Mouse (Mus musculus) hindbrain, embryonic 11.5 days (tissue): ENCODE data around the gene Orc5. TPM values are rescaled to one million over a fixed set of nuclear protein-coding genes. Genes with fewer than 3 reads are reported as not detected.
"Not testable (repeated sequence)": the region's sequence is repeated elsewhere in the genome, so short reads cannot be mapped to it uniquely, and the experiment has no call there.

ENCODE experiments used
- ATAC-seq: fragments of 200-750 bp; cut with Nextera tagmentation; 2 replicates; pipeline ENCODE4 v1.8.0; 2017; ENCODE audit warnings: mild to moderate bottlenecking, moderate TSS enrichment, moderate library complexity; ENCODE audit not compliant: low FRiP score
- DNase-seq: peaks from one replicate; pipeline ENCODE4 v3.0.0-alpha.2; 2015; ENCODE audit warnings: low spot score
- H3K27ac ChIP-seq: fragments of 300-500 bp; sonication (generic); 2 replicates; pipeline ENCODE4 v1.5.1; 2014; ENCODE audit warnings: mild to moderate bottlenecking, low read depth, low read length
- H3K27me3 ChIP-seq: fragments of 300-500 bp; sonication (generic); 2 replicates; pipeline ENCODE4 v1.6.1; 2014; ENCODE audit warnings: mild to moderate bottlenecking, low read length, moderate library complexity, mixed read lengths; ENCODE audit not compliant: control insufficient read depth, insufficient read depth
- H3K36me3 ChIP-seq: fragments of 300-500 bp; sonication (generic); 2 replicates; pipeline ENCODE4 v1.6.1; 2014; ENCODE audit warnings: mild to moderate bottlenecking, low read length, moderate library complexity, mixed read lengths; ENCODE audit not compliant: control insufficient read depth, insufficient read depth
- H3K4me1 ChIP-seq: fragments of 300-500 bp; sonication (generic); replicated peaks from 2 replicates; pipeline ENCODE4 v1.6.1; 2014; ENCODE audit warnings: low read length, mixed read lengths; ENCODE audit not compliant: control insufficient read depth, insufficient read depth
- H3K4me2 ChIP-seq: fragments of 300-500 bp; sonication (generic); replicated peaks from 2 replicates; pipeline ENCODE4 v1.6.1; 2014; ENCODE audit warnings: mild to moderate bottlenecking, low read depth, low read length
- H3K4me3 ChIP-seq: fragments of 300-500 bp; sonication (generic); 2 replicates; pipeline ENCODE4 v1.5.1; 2014; ENCODE audit warnings: low read depth, low read length
- H3K9ac ChIP-seq: fragments of 300-500 bp; sonication (generic); 2 replicates; pipeline ENCODE4 v1.6.1; 2014; ENCODE audit warnings: low read depth, low read length
- H3K9me3 ChIP-seq: fragments of 300-500 bp; sonication (generic); 2 replicates; pipeline ENCODE4 v1.6.1; 2016; ENCODE audit warnings: low read length; ENCODE audit not compliant: control insufficient read depth
- WGBS: fragments of 180-500 bp; shearing (Covaris S2); extraction: QIAGEN DNeasy Blood & Tissue Kit; methylation state at CpG from one replicate; pipeline ENCODE4 v1.1.7; 2014; 5-methylcytosine and 5-hydroxymethylcytosine counted together
- polyA plus RNA-seq: library from polyadenylated mRNA; unstranded; fragments of >200 nt; fragmentation: Nextera tagmentation; extraction: Ambion mirVana; gene quantifications from 2 replicates; pipeline ENCODE4 v1.2.1, GENCODE M21; 2014

Orc5 gene
- polyA plus RNA-seq, 1 experiment from 2014 or later, result 48.2 TPM

DNA sequence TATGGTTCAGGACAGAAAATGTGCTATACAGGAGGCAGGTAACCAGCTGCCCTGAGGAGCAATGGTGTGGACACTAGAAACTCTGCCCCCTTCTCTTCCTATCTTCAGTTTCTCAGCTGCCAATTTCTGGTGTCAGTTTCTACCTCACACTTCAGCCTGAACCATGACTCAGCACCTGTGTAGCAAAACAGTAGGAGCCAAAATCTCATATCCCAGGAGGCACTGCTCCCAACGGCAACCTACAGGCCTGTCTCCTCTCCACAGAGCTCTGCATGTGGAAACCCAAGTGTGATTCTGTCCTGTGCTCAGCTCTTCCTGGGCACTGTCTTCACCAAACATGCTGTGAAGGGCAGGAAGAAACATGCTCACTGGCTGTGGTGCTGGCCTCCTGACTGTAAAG is 64.5 kb downstream of the Orc5 start:
- H3K4me1 ChIP-seq, result no peaks in the 10 kb centered on the region
- H3K4me2 ChIP-seq, result no peak overlapping the region
- no peaks in the 10 kb centered on the region for H3K27me3 ChIP-seq
- DNase-seq, result no peak
- H3K27ac ChIP-seq, result no peak overlapping the region
- H3K36me3 ChIP-seq, result no peaks in the 10 kb centered on the region
- H3K4me3 ChIP-seq, result no peak overlapping the region
- no peak overlapping the region for H3K9ac ChIP-seq
- H3K9me3 ChIP-seq, result no peaks in the 10 kb centered on the region
- no peak for ATAC-seq
- 71% methylated on average over 1 of the region's 1 CpGs for WGBS

DNA sequence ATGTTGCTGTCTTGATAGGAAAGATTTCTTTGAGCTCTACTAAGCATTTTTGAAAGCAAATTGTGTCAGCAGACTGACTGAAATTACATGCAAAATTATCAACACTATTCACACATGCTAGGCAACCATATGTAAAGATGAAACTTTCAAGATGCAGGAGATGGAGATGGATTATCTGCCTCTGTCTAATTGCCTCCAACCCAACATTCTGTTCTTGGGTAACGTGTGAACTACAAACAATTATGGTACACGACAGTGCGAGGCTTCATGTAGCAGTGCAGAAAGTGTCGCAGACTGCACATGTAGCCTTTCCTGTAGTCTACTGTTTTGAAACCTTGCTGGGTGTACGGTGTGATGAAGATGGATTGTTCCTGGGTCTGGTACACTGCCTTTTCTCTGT is 67.7 kb downstream of the Orc5 start:
- Histone ChIP-seq H3K9me3 (no peaks in the 10 kb centered on the region), H3K4me2 (no peak overlapping the region), H3K27ac (no peak overlapping the region), H3K4me3 (no peak overlapping the region), H3K27me3 (no peaks in the 10 kb centered on the region), H3K36me3 (no peaks in the 10 kb centered on the region), H3K9ac (no peak overlapping the region), H3K4me1 (no peaks in the 10 kb centered on the region)
- DNase-seq, result no peak
- no peak for ATAC-seq
- WGBS, result 93% methylated on average over 5 of the region's 5 CpGs

DNA sequence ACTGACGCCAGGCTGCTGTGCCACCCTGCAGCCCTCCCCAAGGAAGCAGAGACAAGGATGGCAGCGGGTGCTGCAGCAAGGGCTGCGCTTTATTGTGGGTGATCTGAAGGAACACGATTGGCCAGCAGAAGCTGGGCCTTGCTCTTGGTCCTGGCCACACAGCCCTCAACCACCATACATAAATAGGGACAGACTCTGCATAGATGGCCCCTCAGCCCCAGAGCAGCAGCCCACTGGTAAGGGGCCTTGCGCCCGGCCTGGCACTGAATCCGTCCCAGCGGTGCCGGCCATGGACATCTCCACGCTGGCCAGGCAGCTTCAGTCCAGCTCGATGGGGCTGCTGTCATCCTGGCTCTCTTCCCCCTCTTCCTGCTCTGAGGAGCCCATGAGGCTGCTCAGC is 77.8 kb downstream of the Orc5 start:
- H3K4me1 ChIP-seq, H3K27me3 ChIP-seq, ATAC-seq, H3K4me3 ChIP-seq, H3K4me2 ChIP-seq, H3K9ac ChIP-seq, DNase-seq, H3K27ac ChIP-seq, H3K9me3 ChIP-seq, H3K36me3 ChIP-seq: not testable (repeated sequence)
- 90% methylated on average over 7 of the region's 11 CpGs for WGBS

DNA sequence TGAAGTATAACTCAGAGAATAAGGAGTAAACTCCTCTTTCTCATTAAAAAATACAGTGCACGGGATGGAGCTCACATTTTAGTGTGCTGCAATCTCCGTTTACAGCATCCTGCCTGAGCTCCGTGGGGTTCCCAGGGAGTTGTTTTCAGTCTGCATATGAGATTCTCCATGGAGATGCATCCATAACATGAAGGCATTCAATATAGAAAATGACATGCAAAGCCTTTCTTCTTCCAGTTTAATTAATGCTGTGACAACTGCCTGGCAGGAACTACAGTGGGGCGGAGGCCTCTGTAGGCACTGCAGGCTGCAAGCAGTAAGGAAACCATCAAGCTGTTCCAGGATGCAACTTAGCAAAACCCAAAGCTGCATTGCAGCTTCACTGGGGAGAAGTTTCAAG is 79.0 kb downstream of the Orc5 start:
- Histone ChIP-seq H3K4me2 (no peak overlapping the region), H3K4me3 (no peak overlapping the region), H3K9ac (no peak overlapping the region), H3K27ac (no peak overlapping the region), H3K9me3 (no peaks in the 10 kb centered on the region), H3K4me1 (no peaks in the 10 kb centered on the region), H3K36me3 (no peaks in the 10 kb centered on the region), H3K27me3 (no peaks in the 10 kb centered on the region; the same call in 1 of the 2 replicates)
- peak; percentile 12 for DNase-seq
- peak; percentile 19; the same call in 1 of the 2 replicates for ATAC-seq
- 57% methylated on average over 4 of the region's 4 CpGs for WGBS

DNA sequence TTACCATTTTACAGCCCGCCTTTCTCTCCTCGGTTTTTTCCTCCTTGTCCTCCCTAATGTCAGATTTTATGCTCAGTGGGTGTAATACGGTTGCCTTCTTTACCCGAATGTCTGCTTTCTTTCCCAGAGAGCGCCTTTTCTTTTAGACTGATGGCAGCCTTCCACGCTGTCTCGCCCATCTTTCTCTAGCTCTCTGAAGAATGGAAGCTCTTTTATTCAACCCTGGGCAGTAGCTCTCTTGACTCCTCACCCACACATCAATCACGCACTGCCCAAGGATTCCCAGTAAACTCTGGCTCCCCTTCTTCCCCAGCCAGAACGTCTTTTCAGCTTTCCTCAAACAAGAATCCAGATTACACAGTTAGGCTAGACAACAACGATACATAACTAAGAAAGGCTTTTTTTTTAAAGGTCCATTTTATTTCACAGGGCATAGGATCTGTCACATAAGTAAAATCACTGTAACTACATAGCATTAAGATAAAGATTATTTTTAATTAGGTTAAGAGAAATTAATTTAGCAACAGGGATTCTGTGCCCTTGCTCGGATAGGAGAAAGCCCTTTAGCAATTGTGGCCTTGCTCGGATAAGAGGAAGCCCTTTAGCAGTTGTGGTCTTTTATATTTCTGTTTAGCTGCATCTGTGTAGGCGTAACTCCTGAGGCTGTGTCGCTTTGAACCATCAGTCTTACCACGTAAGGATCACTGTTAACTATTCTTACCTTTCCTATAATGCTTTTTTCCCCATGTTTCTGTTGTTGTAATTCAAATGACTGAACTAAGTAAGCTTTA is 97.2 kb downstream of the Orc5 start:
- no peaks in the 10 kb centered on the region for H3K27me3 ChIP-seq
- H3K4me2 ChIP-seq, result 0 out of 2 replicates have a peak overlapping the region, but pooled peaks have one; percentile 2
- DNase-seq (peak; percentile 49), ATAC-seq (peak; percentile 89)
- no peak overlapping the region for H3K9ac ChIP-seq
- WGBS, result 33% methylated on average over 15 of the region's 15 CpGs
- H3K27ac ChIP-seq, result 0 out of 2 replicates have a peak overlapping the region, but pooled peaks have one; percentile 27
- no peaks in the 10 kb centered on the region for H3K4me1 ChIP-seq
- no peak overlapping the region for H3K4me3 ChIP-seq
- H3K9me3 ChIP-seq, result no peaks in the 10 kb centered on the region
- H3K36me3 ChIP-seq, result no peaks in the 10 kb centered on the region

DNA sequence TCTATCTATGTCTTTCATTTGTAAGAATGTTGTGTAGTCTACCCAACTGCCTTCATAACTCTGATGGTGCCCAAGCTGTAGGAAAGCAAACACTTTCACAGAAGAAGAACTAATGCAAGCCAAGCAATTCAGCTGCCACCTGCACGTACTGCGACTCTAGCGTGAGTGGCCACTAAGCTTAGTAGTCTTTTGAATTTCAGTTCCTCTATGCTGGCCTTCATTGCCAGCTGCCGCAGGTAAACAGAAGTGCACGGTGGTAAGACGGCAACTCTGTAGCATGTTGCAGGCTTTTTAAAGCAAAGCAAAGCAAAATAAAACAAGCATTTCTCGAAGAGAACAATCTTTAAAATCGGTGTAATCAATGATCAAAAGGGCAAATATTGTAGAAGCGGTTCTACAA is 97.8 kb downstream of the Orc5 start:
- Histone ChIP-seq H3K9me3 (no peaks in the 10 kb centered on the region), H3K36me3 (no peaks in the 10 kb centered on the region), H3K9ac (no peak overlapping the region), H3K27me3 (no peaks in the 10 kb centered on the region), H3K4me3 (no peak overlapping the region), H3K4me1 (no peaks in the 10 kb centered on the region), H3K27ac (0 out of 2 replicates have a peak overlapping the region, but pooled peaks have one; percentile 27), H3K4me2 (0 out of 2 replicates have a peak overlapping the region, but pooled peaks have one; percentile 2)
- peak; percentile 58; the same call in 1 of the 2 replicates for ATAC-seq
- DNase-seq, result peak; percentile 19
- WGBS, result 49% methylated on average over 9 of the region's 9 CpGs

DNA sequence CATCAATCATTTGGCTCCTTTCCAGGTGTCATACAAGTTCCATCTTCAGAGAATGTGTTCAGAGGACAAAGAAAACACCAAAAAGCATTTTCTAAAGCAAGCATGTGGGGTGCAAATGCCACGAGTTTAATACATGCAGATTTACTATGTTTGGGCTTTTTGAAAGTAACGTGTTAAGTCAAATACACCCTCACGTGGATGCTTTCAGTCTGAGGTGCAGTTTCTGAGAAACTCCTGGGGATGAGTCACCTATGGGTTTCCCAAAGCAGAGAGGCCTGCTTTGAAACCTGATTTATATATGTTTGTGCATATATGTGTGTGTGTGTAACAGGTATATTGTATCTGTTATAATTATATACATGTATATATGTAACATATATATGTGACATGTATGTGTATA is 98.5 kb downstream of the Orc5 start:
- H3K9me3 ChIP-seq, result no peaks in the 10 kb centered on the region
- H3K27me3 ChIP-seq, result no peaks in the 10 kb centered on the region
- no peak overlapping the region for H3K27ac ChIP-seq
- H3K9ac ChIP-seq, result no peak overlapping the region
- ATAC-seq (no peak), DNase-seq (no peak)
- WGBS, result 74% methylated on average over 3 of the region's 3 CpGs
- H3K4me3 ChIP-seq, result no peak overlapping the region
- no peak overlapping the region for H3K4me2 ChIP-seq
- H3K4me1 ChIP-seq, result no peaks in the 10 kb centered on the region
- H3K36me3 ChIP-seq, result no peaks in the 10 kb centered on the region

DNA sequence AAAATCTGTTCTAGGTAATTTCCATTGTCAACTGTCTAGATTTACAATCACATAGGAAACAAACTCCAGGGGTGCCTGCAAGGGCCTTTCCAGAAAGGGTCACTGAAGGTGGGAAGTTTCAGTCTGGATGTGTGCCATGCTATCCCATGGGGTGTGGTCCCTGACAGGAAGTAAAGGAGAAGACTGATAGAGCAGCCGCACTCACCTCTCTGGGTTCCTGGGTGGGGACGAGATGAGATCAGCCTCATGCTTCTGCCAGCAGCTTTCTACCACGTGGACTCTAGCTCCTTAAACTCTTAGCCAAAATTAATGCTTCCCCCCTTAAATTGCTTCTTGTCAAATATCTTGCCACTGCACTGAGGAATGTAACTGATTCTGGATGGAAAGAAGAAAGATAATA is 100.7 kb downstream of the Orc5 start:
- Histone ChIP-seq H3K9me3 (no peaks in the 10 kb centered on the region), H3K9ac (no peak overlapping the region), H3K27me3 (no peaks in the 10 kb centered on the region), H3K36me3 (no peaks in the 10 kb centered on the region), H3K4me1 (no peaks in the 10 kb centered on the region), H3K4me2 (no peak overlapping the region), H3K4me3 (no peak overlapping the region), H3K27ac (no peak overlapping the region)
- no peak for ATAC-seq
- no peak for DNase-seq
- WGBS, result 87% methylated on average over 3 of the region's 3 CpGs
